Mouse (Mus musculus): ENCODE measurements around the gene Dnah17.
A peak's percentile ranks its signal among the peaks of the same experiment; 100 is the strongest.

Dnah17 gene

GRCm38 (mm10) chr11:118143731-118144130 lies 13.3 kb upstream of the Dnah17 start:
- no peak for DNase-seq (ENCODE audit: low spot score)

DNA sequence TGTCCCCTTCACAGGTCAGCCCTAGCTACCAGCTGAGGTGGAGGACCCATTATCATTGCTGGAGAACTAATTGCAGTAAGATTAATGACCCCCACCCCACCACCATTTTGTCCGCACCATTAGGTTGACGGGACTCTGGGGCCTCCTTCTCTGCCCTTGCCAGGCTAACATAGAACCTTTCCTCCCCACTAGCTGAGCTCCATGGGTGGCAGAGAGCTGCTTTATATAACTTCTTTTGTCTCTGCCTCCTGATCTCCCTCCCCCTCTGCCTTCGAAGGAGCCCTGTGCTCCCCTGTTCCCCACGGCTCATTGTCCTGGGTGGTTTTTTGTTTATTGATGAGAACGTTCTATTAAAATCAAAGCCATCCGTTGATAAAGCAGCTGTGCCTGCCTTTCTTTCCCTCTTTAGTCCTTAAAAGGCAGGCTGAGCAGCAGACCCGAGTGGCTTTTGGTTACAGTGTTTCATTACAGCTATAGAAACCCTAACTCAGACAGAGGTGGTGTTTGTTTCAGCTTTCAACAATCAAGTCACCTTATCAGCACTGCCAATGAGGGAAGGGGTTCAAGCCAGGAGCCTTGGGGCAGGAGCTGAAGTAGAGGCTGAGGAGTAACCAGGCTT lies 12.2 kb upstream of the Dnah17 start:
- DNase-seq (ENCODE audit: low spot score): no peak

- DNase-seq (ENCODE audit: low spot score): no peak
Measured at GRCm38 (mm10) chr11:118140771-118141565, 10.5 kb upstream of the Dnah17 start.

GRCm38 (mm10) chr11:118138347-118138746 lies 7.9 kb upstream of the Dnah17 start:
- no peak for DNase-seq (ENCODE audit: low spot score)

GRCm38 (mm10) chr11:118136172-118136632 lies 5.8 kb upstream of the Dnah17 start:
- no peak for DNase-seq (ENCODE audit: low spot score)

- DNase-seq (ENCODE audit: low spot score): no peak
Measured at GRCm38 (mm10) chr11:118135271-118135670, 4.8 kb upstream of the Dnah17 start.

DNA sequence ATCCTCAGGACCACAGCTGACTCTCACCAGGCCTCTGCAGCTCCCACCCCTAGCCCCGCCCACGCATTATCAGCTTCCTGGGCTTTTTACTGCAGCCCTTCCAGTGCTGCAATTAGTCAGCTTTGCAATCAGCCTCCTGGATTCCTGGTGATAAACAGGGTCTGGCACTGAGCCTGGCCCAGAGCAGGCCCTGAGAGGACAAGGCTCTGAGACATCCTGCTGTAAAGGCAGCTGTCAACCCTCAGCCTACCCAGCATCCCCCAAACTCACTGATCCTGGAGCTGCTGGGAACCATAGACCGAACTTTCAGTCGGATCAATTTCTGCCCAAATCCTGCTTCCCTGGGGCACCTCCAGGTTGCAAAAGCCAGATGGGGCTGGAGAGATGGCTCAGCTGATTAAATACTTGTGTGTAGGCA lies 3.3 kb upstream of the Dnah17 start:
- DNase-seq (ENCODE audit: low spot score): no peak

DNA sequence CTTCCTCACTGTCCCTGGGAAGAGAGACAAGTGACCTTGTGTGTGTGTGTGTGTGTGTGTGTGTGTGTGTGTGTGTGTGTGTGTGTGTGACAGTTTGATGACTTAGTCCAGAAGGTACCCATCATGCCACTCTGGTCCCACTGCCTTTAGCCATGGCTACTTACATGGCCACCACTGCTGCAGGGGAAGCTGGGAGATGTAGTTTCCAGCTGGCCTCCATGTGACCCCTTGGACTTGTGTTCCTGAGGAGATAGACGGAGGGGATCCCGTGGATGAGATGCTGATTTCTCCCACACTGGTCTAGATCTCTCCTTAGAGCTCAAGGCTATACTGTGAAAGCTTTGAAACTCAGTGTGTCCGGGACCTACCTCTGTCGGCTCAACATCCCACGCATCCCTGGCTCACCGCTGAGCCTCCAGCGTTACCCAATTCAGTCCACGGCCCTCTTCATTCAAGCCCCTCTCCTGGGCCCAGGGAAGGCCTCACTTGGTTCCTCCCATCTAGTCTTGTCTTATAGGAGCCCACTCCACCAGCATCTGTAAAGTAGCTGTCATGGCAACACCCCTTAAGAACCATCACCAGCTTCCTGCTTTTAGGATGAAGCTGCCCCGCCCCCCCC lies 2.8 kb upstream of the Dnah17 start:
- DNase-seq (ENCODE audit: low spot score): no peak

DNA sequence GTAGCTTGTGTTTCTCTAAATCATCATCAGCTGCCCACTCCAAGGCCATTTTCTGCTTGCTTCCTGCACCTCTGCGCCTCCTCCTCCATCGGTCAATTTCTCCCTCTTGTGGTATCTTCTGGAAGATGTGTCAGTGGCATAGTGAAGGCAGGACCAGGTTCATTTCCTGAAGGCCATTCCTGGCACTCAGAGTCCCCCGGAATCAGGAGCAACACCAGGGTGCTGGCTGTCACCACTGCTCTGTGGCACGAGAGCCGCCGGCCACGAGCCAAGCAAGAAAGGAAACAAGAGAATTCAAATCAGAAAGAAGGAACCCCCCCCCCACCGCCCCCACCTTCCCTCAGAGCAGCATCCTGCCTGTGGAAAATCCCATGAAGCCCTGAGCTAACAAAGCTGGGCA lies 1.7 kb upstream of the Dnah17 start:
- no peak for DNase-seq (ENCODE audit: low spot score)

- DNase-seq (ENCODE audit: low spot score): no peak
Measured at GRCm38 (mm10) chr11:118129812-118130211, 622 bp downstream of the Dnah17 start.

DNA sequence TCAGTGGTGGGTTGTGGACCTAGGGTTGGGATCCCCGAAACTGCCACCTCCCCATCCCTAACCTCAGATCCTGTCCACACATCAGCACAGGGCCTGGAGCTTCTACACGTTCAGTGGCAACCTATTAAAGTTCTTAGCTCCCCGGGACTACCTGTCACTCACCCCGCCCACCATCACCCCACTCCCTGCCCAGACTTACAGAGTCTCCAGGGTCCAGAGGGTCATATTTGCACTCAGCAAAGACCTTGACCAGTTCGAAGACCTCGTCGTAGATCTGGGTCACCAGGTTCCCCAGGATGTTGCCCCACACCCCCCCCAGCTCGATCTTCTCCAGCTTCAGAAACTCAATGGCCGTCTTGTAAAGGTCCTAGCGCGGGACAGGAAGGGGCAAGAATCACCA lies 8.8 kb downstream of the Dnah17 start:
- no peak for DNase-seq (ENCODE audit: low spot score)

GRCm38 (mm10) chr11:118118777-118119176 lies 11.7 kb downstream of the Dnah17 start:
- no peak for DNase-seq (ENCODE audit: low spot score)

GRCm38 (mm10) chr11:118114581-118115110 lies 15.8 kb downstream of the Dnah17 start:
- no peak for DNase-seq (ENCODE audit: low spot score)

GRCm38 (mm10) chr11:118113516-118114205 lies 16.8 kb downstream of the Dnah17 start:
- no peak for DNase-seq (ENCODE audit: low spot score)

GRCm38 (mm10) chr11:118104001-118104400 lies 26.4 kb downstream of the Dnah17 start:
- peak; percentile 80 for DNase-seq (ENCODE audit: low spot score)

- DNase-seq (ENCODE audit: low spot score): no peak
Measured at GRCm38 (mm10) chr11:118103383-118103782, 27.1 kb downstream of the Dnah17 start.

DNA sequence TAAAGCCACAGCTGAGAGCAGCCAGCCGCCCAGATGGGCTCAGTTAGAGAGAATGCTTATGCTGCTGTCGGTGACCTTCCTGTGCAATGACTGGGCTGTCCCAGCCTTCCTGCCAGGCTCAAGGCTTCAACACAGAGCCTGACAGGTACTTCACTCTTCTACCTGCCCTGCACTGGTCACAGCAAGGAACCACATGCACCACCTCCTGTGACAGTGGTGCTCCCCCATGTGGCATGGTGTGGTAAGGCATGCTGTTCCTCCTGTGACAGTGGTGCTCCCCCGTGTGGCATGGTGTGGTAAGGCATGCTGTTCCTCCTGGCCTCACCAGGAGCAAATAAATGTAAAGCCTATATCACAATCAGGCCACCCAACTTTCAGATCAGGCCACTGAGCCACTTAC lies 27.6 kb downstream of the Dnah17 start:
- peak; percentile 91 for DNase-seq (ENCODE audit: low spot score)

DNA sequence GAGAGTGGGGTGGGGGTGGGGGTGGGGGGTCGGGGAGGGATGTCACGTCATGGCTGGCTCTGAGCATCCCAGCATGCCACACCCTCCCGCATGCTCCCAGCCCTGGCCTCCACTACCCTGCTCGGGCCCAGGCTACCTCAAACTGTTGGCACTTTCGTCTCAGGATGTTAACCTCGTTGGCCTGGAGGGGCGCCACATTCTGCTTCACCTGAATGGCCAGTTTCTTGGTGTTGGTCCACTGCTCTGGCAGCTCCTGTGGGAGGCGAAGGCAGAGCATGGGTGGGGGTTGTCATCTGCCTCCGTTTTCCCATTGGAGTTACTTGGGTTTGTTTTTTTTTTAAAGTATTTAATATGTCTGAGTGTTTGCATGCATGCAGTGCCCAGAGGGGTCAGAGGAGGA lies 29.3 kb downstream of the Dnah17 start:
- no peak for DNase-seq (ENCODE audit: low spot score)

DNA sequence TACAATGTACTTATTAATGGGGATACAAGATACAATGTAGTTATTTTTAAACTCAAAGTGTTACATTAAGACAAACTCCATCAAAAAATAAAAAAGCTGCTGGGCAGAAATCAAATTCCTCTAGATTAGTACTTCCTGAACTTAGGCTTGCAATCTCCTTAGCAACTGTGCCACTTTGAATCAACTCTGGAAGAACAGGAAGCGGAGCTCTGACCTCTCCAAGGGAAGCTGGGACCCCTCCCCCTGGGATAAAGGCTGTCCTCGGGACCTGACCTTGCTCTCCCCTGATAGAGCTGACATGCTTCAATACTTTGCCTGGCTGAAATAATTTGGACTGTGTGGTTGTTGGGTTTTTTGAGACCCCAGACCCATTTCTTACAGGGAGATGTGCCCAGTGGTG lies 33.7 kb downstream of the Dnah17 start:
- no peak for DNase-seq (ENCODE audit: low spot score)

GRCm38 (mm10) chr11:118095004-118095403 lies 35.4 kb downstream of the Dnah17 start:
- DNase-seq (ENCODE audit: low spot score): no peak

DNA sequence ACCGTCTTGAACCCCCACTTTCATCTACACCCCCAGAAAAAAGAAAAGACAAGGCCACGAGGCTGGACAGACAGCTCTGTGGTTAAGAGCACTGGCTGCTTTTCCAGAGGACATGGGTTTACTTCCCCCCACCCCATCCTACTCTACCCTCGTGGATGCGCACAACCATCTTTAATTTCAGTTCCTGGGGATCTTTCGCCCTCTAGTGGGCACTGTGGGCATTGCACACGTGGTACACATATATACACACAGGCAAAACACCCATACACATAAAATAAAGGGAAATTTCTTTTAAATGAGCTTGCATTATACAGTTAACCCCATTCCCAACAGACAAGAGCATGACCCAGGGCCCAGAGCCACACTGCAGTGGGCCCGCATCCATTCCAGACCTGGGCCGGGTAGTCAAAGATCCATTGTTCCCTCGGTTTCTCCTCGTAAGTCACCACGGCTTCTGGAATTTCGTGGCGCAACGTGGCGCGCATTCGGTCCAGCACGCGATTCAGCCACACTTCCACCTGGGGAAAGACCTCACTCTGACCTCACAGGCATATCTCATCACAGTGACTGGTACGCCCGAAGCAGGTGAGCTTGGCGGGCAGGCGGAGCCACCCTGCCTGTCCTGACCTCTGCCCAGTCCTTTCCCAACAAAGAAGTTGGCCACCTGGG lies 39.3 kb downstream of the Dnah17 start:
- DNase-seq (ENCODE audit: low spot score): no peak

- DNase-seq (ENCODE audit: low spot score): no peak
Measured at GRCm38 (mm10) chr11:118088896-118089295, 41.5 kb downstream of the Dnah17 start.
